Mouse (Mus musculus) central nervous system, embryonic 14 days (tissue): ENCODE measurements around the gene Sgo2a. TPM values are rescaled to one million over a fixed set of nuclear protein-coding genes. Genes with fewer than 3 reads are reported as not detected.

Experiments
- polyA plus RNA-seq: library from polyadenylated mRNA; depleted of rRNA; stranded (reverse); fragments of >200 nt; gene quantifications from 2 replicates; pipeline ENCODE4 v1.2.3, GENCODE M21; 2012; rRNA removed

Sgo2a gene
- 6.7 and 8.7 TPM in 2 replicates for polyA plus RNA-seq

GRCm38 (mm10) chr1:57995432-57996132 lies at the start of gene Sgo2a:
Gene Sgo2a (plus strand): TSS chr1:57995971.

DNA sequence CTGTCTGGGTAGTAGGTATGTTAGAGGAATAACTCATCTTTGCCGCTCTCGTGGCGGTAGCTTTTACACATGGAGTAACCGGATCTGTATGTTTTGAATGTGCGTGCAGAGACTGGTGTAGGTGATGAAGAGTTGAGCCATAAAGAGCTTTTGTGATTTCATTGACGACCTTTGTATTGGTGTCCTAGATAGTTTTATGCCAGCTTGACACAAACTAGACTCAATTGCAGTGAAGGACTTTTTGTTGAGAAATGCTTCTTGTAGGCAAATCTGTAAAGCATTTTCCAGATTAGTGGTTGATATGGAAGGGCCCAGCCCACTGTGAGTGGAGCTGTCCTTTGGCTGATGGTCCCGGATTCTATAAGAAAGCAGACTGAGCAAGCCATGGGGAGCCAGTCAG lies 23.1 kb downstream of the Sgo2a start, which contains the start of gene Kctd18:
TSS of gene Kctd18 (minus strand) at position 101 of the 400 bp plus-strand sequence.

DNA sequence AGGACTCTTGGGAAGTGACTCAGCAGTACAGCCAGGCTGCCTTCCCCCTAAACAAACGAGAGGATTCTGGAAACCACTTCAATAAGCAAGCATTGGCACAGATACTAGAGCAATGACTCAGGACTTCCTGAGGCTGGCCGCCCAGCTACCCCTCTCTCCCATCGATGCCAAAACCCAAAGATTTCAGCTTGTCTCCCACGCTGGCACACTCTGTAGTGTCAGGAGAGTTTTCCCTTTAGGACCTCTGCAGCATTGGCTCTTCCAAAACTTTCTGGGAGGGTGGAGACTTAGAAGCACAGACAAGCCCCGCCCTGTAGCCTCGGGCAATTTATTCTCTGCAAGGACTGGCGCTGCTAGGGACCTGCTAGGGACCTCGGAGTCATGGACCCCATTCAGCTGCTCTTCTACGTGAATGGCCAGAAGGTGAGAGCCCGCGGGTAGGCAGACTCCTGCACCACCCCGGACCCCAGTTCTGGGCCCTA lies 33.9 kb downstream of the Sgo2a start, which contains the start of gene Aox1:
TSS of gene Aox1 (plus strand) at position 296 of the 482 bp plus-strand sequence.

Other genes with a start within 250 kb of the Sgo2a start
- gene Spats2l, start 221.8 kb upstream of the Sgo2a start, polyA plus RNA-seq = 30.5 and 44.1 TPM in 2 replicates
- 34.6 and 36.5 TPM in 2 replicates for gene Kctd18, start 23.0 kb downstream of the Sgo2a start, polyA plus RNA-seq
- 0.36 and 0.53 TPM in 2 replicates for gene Aox1, start 34.0 kb downstream of the Sgo2a start, polyA plus RNA-seq
- 0.29 and 0.43 TPM in 2 replicates for gene Aox3, start 117.2 kb downstream of the Sgo2a start, polyA plus RNA-seq
- gene Aox4, start 214.4 kb downstream of the Sgo2a start, polyA plus RNA-seq = 0.28 and 0.32 TPM in 2 replicates